Mouse (Mus musculus): ENCODE results near the gene Plcg2.

Gene Plcg2

DNA sequence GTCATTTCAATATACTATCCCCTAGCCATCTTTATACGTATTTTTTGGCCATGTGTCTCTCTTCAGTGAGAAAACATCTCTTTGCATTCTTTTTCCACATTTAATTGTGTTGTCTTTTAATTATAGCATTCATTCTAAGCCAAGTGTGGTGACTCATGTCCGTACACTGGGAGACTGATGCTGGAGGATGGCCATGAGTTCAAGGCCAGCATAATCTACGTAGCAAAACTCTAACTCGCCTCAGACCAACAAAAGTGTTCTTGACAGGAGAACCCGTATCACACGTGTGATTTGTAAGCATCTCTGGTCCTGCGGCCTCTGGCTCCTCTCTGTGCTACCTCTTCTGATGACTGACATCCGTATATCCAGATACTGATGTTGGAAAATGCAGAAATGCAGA is 13.4 kb upstream of the Plcg2 start:
- peak; percentile 46 to 78 for DNase-seq (ENCODE audit: inconsistent age in 2 of 2, low spot score in 1 of 2)

DNA sequence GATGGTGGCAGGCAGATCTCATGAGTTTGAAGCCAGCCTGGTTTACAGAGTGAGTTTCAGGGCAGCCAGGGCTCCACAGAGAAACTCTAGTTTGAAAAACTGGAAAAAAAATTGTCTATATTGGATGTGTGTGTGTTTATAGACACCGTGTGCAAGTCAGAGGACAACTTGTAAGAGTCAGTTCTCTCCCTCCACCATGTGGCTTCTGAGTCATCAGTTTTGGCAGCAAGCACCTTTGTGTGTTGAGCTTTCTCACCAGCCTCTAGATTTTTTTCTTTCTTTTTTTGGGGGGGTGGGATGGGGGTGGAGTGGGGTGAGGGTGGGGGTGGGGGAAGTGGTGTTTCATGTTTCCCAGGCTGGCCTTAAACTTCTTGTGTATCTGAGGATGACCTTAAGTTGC is 12.8 kb upstream of the Plcg2 start:
- no peak for DNase-seq (ENCODE audit: inconsistent age in 2 of 2, low spot score in 1 of 2)

DNA sequence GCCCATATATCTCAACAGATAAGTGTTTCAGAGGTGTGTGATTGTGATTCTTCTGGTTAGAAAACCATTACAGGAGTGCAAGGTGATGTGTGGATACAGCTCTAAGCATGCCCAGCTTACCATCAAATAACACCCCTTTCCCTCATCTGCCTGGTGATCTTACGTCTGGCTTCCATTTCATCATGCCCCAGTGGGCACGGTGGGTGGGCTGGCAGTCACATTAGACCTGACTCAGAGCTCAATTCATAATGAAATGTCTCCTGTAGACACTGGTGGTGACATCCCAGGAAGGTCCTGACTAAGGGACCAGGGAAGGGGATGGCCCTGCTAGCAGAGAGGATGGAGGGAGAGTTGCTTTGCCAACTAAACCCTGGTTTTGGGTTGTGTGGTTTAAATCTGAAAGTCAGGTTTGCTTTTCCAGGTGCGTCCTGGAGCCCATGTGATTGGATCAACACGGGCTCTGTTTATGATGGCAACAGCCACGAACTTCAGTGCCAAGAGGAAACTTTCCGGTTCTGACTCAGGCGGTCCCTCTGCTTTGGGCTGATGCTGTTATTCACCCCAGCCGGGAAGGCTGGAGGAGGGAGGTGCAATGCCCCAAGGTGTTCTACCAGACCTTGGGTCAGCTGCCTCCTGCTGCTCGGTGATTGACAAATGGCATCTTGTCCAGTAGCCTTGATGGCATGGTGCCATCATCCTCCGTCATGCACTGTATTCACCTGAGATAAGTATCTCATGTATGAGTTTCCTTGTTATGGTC is 9.7 kb upstream of the Plcg2 start:
- DNase-seq (ENCODE audit: inconsistent age in 2 of 2, low spot score in 1 of 2), result no peak

DNA sequence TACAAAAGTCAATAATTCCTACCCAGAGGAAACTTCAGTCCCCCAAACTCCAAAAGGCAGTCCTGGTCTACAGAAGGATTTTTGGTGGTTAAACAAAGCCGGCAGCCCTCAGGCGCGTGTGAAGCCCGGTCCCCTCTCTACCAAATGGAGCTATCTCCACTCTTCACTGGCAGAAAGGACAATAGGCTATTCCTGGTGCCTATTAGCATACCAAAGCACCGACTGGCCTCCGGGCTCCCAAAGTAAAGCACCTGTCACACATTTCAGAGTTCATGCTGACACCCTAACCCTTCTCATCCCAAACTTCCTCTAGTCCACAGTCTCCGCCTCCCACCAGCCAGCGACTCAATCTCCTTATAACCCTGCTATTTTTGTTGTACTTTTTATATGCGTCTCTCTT is 4.5 kb upstream of the Plcg2 start:
- no peak for DNase-seq (ENCODE audit: inconsistent age in 2 of 2, low spot score in 1 of 2)

DNA sequence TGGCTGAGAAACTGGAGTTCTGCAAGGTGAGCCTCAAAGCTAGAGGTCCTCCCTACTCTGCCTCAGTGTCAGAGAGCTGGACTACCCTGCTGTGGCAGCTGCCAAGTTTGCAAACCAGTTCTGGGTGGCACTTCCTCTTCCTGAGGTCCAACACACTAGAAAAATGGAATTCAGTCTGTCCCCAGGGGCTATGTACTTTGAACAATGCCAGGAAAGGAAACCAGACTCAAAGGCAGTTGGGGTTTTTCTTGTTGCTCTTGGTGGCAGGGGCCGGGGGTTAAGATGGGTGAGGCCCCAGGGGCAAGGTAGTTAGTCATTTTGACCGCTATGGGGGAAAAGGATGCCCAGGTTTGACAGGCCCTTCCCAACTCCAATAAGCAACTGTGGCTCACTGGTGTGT is 3.2 kb upstream of the Plcg2 start:
- DNase-seq (ENCODE audit: inconsistent age in 2 of 2, low spot score in 1 of 2), result no peak

DNA sequence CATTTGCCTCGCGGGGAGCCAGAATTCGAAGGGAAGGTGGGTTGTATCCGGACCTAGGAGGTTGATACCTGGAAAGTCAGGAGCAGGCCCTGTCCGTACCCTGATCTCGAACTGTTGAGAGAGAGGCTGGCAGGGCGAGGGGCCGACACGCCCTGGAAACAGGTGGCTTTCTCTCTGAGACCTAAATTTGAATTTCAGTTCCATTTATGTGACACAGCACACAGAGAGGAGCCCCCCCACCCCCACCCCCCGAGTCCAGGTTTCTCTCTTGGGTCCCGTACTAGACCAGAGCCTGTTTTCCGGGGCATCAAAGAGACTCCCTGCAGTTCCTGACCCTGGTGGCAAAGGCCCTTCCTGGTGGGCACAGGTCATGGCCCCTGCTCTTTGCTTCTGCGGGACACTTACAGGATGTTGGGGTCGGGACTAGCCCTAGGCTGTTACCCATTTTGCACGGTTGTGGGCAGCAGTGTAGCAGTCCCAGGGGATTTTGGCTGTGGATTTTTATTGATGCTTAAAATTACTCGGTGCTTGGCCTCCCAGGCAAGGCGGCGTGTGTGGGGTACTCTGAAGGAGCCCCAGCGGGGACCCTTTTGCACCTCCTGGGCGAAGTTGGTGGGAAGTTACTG is 937 bp downstream of the Plcg2 start:
- no peak for DNase-seq (ENCODE audit: inconsistent age in 2 of 2, low spot score in 1 of 2)

DNA sequence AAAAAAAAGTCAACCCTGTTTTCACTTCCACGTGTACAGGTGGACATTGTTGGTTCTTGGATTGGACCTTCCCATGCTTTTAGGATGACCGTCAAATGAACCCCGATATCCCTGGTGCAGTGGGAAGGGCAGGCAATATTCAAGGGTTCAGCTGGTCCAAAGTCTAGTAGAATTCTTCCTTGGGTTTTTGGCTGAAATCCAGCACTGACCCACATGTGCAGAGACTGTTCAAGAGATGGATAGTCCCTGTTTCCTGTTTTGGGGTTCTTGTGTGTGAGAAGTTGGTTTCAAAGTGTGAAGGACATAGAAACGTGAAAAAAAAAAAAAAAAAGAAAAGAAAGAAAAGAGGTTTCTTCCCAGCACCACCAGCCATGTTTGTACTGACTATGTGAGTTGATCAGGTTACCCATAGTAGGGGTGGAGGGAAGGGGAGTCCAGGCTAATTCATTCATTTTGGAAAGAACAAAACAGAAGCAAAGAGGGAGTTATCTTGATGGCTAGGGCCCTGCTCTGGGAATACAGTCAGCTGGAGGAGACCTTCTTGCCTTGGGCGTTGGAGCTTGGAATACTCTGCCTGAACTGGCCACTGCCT is 2.2 kb downstream of the Plcg2 start:
- DNase-seq (ENCODE audit: inconsistent age in 2 of 2, low spot score in 1 of 2), result no peak

DNA sequence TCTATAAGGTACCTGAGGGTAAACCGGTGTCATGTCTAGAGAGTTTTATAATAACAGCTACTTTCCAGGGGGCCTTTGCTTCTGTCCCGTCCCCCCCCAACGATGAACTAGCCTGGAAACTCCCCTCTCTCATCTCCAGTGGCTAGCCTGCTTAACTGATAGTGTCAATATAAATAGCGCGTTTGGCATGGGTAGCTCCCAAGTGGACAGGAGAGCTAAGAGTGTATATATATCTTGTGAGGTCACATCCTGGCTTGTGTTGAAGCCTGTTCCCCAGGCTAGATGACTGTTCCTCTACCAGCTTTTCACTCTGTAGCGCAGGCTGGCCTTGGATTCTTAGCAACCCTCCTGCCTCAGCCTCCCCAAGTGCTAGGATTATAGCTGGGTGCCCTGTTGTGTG is 3.2 kb downstream of the Plcg2 start:
- DNase-seq (ENCODE audit: inconsistent age in 2 of 2, low spot score in 1 of 2), result no peak

DNA sequence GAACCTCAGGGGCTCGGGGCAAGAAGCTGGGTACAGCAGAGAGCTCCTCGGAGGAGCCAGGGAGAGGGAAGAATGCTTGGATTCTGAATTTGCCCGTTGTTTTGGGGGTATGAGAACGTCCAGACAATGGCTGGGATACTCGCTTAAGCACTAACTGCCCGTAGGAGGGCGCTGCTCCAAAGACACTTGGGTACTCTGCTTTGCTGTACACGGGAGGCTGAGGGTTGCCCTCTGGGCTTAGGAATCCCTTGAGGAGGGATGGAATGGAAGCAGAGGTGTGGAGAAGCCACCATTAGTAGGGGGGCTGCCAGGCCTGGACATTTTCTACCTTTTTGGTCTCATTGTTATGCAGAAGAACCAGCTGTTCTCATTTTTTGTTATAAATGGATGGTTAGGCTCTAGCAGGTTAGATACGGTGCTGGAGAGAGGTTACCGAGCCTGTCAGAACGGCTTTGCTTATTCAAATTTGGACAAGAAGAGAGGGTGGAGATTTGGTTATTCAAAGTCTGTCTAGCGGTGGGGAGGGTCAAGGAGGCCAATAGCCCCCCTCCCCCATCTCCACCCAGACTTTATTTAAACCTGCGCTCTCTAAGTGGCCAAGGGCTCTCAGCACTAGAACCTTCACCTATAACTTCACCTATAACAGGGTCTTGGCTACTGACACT is 5.4 kb downstream of the Plcg2 start:
- DNase-seq (ENCODE audit: inconsistent age in 2 of 2, low spot score in 1 of 2), result no peak

DNA sequence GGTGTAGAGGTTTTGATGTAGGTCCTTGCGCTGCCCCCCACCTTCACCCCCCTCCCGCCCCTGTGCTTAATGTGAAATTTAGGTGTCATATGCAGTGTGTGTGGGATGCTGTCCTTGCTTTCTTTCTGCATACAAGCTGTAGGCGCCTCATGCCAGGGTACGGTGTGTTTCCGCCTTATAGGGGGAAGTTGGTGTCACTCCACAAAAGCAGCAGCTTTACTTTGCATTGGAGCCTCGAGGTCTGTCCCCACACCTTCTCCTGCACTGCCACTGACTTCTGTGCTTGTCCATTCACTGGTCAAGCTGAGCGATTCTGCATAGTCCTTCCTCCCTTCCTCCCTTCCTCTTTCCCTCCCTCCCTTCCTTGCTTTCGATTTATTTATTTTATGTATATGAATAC is 9.6 kb downstream of the Plcg2 start:
- no peak for DNase-seq (ENCODE audit: inconsistent age in 2 of 2, low spot score in 1 of 2)

DNA sequence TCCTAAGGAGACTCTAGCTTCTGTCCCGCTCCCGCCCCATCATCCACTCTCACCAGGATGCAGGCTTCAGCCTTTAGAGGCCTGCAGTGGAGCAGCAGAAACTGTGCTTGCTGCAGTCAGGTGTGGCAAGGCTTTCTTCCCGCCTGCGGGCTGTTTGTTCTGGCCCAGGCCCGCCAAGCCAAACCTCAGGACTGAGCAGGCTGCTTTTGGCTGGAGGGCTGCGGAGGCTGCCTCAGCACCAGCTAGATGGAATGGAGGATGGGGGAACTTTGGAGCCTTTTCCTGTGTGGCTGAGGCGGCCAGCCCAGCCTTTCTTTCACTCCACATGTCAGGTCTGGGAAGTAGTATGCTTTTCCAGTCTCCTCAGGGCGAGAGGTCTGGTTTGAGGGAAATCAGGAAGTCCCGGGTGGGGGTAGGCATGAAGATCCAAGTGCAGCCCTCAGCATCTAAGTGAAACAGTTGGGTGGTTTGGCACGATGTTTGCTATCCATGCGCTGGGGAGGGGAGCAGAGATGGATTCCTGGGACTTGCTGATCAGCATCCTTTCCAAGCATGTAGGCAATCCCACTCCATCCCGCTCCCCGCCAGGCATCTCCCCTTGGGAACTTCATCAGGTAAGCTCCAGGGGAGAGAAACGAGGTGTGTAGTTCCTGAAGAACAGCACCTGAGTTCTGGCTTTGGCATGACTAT is 18.9 kb downstream of the Plcg2 start:
- DNase-seq (ENCODE audit: inconsistent age in 2 of 2, low spot score in 1 of 2), result no peak

DNA sequence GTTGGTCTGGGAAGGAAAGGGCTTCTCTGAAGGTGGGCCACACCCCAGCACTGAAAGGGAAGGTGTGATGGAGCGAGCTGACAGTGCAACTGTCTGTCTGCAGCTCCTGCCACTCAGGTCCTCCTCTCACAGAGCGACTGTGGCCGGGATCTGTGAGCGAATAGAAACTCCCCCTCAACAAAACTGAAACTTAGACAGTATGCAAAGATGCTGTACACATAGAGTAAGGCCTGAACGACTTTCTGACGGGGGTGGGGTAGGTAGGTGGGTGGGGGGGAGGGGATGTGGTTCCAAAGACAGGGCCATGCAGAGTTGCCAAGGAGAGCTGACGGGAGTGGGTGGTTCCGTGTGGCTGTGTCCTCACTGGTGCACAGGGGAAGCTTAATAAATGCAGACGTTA is 19.8 kb downstream of the Plcg2 start:
- no peak for DNase-seq (ENCODE audit: inconsistent age in 2 of 2, low spot score in 1 of 2)

DNA sequence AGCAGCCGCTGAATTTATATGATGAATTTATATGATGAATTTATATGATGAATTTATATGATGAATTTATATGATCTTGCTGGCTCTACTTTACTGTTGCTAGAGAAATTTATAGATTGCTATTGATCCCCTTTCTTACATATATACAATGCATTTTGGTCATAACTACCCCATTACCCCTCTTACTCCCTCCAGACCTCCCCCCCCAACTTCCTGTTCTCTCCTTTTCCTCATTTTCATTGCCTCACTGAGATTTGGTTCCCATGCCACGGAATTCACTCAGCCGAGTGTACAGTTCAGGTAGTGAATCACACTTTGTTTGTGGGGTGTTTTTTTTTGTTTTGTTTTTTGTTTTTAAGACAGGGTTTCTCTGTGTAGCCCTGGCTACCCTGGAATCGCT is 20.8 kb downstream of the Plcg2 start:
- no peak for DNase-seq (ENCODE audit: inconsistent age in 2 of 2, low spot score in 1 of 2)

DNA sequence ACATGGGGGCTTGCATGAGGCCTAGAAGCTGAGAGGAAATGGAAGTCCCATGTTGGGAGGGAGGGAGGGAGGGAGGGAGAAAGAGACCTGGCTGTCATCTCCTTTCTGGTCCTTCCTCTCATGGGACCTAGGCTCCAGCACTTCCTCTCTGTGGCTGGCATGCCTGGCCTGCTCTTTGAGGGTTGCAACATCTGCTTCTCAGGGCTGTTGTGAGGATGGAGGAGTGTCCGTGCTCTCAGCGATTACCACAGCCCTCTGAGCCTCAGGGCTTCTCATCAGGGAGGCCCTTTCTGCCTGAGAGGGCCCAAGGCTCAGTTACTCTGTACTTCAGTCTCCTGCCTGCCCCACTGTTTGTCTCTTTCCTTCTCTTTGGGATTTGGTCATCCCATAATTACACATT is 28.1 kb downstream of the Plcg2 start:
- DNase-seq (ENCODE audit: inconsistent age in 2 of 2, low spot score in 1 of 2), result no peak

DNA sequence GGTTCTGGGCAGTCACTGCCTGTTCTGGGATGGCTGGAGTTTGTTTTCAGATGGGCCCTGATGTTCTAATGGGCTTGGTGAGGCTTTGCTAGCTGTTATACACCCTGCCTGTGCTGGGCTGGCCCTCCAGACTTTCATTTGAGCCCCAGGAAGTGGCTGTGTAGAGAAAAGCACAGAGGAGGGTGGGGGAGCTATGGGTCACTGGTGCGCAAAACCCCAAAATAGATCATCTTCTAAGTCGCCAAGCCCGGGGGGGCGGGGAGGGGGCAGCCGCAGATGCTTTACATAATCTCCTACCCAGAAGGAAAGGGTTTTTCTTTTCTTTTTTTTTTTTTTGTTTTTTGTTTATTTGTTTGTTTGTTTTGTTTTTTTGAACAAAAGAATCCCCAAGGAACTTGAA is 29.9 kb downstream of the Plcg2 start:
- DNase-seq (ENCODE audit: inconsistent age in 2 of 2, low spot score in 1 of 2), result no peak

DNA sequence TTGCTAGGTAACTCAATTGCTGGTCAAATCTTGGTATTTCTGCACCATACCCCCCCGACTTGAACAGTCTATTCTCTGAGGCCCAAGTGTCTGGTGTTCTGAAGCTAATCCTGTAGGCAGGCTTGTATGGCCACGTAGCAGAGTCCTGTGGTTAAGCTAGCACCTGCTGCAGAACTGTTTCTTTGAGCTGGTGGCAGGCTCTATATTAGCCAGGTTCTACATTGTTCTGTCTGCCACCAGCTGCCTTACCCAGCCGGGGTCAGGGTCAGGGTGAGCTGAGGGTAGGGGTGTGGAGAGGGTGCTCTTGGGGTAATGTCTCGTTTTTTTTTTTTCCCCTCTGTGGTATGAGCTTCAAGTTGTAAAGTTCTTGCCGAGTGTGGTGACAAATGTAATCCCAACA is 31.1 kb downstream of the Plcg2 start:
- no peak for DNase-seq (ENCODE audit: inconsistent age in 2 of 2, low spot score in 1 of 2)

DNA sequence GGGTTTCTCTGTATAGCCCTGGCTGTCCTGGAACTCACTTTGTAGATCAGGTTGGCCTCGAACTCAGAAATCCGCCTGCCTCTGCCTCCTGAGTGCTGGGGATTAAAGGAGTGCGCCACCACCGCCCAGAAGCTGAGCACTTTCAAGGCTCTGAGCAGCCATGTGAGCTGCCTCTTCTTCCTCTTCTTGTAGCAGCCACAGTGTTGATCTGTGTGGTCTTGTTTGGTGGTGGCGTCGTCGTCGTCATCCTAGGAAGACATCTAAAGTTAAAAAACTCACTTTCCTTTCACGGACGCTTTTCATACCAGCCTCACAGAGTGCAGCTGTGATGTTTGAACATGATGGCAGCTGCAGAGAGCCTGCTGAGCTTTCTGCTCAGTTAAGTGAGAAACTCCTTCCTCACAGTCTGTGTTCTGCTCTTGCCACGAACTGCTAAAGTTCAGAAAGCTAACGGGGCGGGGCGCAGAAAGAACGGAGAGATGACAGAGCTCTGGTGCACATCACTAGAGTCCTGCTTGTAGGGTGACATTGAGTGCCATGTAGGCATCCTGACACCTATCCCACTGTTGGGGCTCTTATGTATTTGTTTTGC is 34.4 kb downstream of the Plcg2 start:
- no peak for DNase-seq (ENCODE audit: inconsistent age in 2 of 2, low spot score in 1 of 2)

DNA sequence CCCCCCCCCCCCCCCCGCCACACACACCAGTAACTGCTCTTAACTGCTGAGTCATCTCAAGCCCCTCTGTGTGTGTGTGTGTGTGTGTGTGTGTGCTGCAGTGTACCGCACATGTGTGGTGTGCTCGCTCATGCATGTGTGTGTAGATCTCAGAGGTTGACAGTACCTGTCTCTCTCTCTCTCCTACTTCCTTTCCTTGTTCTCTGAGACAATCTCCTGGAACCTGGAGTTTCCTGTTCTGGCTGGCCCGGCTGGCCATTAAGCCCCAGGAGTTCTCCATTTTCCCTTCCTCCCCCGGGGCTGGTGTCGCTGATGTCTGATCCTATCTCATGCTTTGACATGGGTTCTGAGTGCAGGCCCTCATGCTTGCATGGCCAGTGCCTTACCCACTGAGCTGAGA is 38.8 kb downstream of the Plcg2 start:
- DNase-seq (ENCODE audit: inconsistent age in 2 of 2, low spot score in 1 of 2), result no peak

DNA sequence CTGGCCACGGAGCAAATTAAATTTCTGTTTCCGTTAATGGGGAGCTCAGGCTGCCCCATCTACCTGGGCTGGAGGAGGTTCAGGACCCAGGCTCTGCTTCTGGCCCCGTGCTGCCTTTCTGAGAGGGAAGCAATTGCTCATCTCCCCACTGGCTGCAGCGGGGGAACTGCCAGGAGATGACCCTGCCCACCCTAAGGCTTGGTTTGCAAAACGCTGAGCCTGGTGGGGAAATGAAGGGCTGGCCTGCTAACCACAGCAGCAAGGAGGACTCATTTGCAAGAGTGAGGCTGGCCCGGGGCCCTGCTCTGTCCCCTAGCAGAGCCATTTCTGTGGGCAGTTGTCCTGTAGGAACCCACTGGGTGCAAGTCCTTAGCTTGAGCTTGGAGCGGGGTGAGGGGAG is 39.7 kb downstream of the Plcg2 start:
- DNase-seq (ENCODE audit: inconsistent age in 2 of 2, low spot score in 1 of 2), result no peak

DNA sequence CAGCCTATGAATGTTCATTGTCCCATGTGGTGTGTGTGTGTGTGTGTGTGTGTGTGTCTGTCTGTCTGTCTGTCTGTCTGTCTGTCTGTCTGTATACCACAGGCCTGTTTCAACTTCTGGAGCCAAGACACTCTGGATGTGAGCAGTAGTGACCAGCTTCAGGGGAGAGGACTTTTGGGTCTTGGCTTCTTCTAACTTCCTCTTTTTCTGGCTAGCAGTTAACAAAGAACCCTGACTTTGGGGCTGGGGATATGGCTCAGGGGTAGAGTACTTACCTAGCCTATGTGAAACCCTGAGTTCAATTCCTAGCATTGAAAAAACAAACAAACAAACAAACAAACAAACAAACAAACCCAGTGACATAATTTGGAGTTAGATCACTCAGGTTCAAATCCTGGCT is 44.9 kb downstream of the Plcg2 start:
- no peak for DNase-seq (ENCODE audit: inconsistent age in 2 of 2, low spot score in 1 of 2)

DNA sequence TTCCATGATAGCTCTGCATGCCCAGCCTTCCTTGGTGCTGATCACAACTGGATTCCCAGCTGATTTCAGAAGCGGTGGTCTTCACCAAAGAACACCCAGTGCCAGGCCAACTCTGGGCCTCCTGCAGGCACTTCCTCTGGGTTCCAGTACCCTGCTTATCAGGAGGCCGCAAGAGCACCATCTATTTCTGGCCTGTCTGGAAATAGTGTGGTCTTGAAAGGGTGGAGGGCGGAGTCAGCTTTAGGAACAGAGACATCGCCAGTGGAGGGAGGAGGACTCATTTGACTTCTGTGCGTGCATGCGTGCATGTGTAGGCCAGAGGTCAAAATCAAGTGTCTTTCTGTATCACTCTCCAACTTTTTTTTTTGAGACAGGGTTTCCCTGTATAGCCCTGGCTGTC is 45.7 kb downstream of the Plcg2 start:
- peak in 1 of 2 experiments; percentile 18 for DNase-seq (ENCODE audit: inconsistent age in 2 of 2, low spot score in 1 of 2)
